Mouse (Mus musculus) thymus, postnatal 0 days (tissue): ENCODE results near the gene Gm20683. TPM values are rescaled to one million over a fixed set of nuclear protein-coding genes. Genes with fewer than 3 reads are reported as not detected.
"Not testable (repeated sequence)": the region's sequence is repeated elsewhere in the genome, so short reads cannot be mapped to it uniquely, and the experiment has no call there.

Source experiments
- DNase-seq: peaks from one replicate; pipeline ENCODE4 v3.0.0-alpha.2; 2015; ENCODE audit warnings: low spot score
- polyA plus RNA-seq: library from polyadenylated mRNA; unstranded; fragments of >200 nt; fragmentation: Nextera tagmentation; extraction: Ambion mirVana; gene quantifications from 2 replicates; pipeline ENCODE4 v1.2.1, GENCODE M21; 2015

Gene Gm20683
- polyA plus RNA-seq, 1 experiment from 2014 or later, result 1.5 TPM

DNA sequence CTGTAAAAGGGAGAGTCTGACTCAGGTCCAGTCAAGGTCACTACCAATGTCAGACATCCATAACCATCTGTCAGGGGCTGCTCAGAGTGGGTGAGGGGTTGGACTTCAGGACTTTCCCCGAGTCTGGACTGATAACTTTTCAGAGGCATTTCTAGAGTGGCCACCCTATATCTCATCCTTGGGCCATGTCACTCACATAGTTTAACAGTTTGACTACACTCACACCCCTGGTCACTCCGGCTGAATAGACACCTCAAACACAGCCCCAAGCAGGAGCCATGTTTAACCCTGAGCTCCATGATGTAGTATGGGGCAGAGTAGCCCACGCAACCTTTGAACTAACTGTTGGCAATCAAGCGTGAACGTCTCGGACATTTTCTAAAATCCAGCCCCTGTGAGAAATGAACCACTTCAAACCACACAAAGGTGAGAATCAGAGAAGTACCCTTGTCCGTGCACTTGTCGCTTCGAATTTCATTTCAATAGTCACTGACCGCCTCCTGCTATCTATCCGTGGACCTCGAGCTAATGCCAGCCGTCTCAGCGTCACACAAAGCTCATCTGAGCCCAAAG is 32.7 kb upstream of the Gm20683 start:
- no peak for DNase-seq

- no peak for DNase-seq
These were observed 32.0 kb upstream of the Gm20683 start for GRCm38 (mm10) chr17:25873405-25874147.

- DNase-seq, result no peak
These were observed 31.1 kb upstream of the Gm20683 start for GRCm38 (mm10) chr17:25872676-25873075.

- not testable (repeated sequence) for DNase-seq
These were observed 30.0 kb upstream of the Gm20683 start for GRCm38 (mm10) chr17:25871566-25871965.

- DNase-seq, result no peak
These were observed 28.4 kb upstream of the Gm20683 start for GRCm38 (mm10) chr17:25869954-25870353.

DNA sequence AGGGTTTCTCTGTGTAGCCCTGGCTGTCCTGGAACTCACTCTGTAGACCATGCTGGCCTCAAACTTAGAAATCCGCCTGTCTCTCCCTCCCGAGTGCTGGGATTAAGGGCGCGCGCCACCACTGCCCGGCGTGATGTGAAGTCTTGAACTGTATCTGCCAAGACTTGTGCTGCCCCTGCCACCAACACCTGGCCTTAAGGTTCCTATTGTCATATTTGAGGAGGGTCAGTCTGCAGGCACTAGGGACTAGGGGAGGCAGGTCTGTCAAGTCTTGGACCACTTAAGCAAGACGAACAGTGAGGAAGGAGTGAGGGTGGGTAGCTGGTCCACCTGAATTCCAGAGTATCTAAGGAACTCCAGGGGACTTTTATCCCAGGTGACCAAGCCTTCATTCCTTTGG is 27.9 kb upstream of the Gm20683 start:
- no peak for DNase-seq

DNA sequence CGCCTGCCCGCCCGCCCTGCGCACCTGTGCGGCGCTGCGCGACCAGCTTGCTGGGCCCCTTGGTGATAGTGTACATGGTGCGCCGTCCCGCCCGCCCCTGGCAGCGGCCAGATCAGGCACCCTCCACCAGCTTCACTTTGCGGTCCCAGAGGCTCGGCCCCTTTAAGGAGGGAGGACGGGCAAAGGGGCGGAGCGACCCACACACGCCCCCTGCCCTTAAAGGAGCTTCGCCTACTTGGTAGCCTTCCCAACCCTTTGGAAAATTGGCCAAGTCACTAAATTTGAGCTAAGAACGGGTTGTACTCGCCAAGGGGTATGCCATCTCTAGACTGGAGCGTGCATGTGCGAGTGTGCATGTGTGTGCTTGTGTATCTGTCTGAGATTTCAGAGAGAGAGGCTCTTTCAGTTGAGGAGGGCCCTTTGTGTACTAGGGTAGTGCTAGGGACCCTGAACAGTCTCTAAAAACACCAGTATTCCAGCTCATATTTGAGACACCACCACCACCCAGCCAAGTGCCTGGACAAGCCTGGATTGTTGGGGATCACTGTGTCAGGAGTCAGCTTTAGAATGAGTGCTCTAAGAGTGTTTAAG is 27.1 kb upstream of the Gm20683 start, which contains the start of gene Mcrip2:
Gene Mcrip2, minus strand, starts transcription at position 164 of the 591 bp plus-strand sequence.
- peak; percentile 69 for DNase-seq

DNA sequence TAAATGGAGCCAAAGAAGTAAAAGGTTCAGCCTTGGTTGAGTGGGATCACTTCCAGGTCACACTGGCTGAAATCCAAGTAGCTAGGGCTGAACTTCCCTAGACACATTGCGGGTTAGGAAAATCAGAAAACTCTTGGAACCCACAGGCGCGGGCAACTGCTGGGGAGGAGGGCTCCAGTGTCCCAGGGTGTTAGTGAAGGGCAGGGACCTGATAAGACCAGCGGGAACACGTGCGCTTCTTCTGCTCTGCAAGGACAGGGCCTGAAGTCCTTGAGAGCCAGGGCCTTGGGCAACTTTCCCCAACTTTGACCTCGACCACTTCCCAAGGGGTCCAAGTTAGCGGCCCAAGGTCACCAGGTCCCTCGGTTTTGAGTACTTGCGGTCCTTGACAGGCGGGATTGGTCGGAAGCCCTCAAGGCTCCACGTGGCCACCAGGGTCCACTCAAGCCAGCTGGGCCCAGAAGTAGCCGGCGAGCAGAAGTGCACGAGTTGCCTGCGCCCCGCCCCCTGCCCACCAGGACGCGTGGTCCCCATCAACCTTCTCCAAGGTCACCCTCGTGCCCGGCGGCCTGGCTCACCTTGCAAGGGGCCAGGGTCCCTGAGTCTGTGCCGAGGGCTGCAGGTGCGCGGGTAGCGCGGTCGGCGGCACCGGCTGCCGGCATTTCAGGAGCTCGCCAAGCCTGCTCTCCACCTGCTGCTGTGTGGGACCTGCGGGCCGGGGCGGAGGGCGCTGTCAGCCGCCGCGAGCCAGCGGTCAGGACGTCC is 26.5 kb upstream of the Gm20683 start:
- DNase-seq, result no peak

DNA sequence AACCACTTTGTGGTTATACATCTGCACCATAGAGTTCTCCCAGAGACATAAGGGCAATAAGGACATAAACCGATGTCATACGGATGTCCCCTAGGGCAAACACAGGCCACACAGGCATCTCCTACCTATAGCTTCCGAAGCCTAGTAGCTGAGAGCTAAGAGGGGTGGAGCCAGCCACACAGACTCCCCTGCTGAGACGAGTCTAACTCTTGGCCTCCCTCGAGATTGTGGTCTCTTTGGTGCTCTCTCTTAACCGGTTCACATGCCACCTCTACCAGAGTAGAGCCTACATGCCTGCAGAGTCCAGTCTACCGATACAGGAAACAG is 25.9 kb upstream of the Gm20683 start:
- DNase-seq, result peak; percentile 53

- DNase-seq, result no peak
These were observed 24.6 kb upstream of the Gm20683 start for GRCm38 (mm10) chr17:25866172-25866571.

GRCm38 (mm10) chr17:25865288-25865687 is 23.7 kb upstream of the Gm20683 start:
- DNase-seq, result no peak

- DNase-seq, result no peak
These were observed 22.7 kb upstream of the Gm20683 start for GRCm38 (mm10) chr17:25864311-25864710.

GRCm38 (mm10) chr17:25863681-25864080 is 22.1 kb upstream of the Gm20683 start:
- no peak for DNase-seq

DNA sequence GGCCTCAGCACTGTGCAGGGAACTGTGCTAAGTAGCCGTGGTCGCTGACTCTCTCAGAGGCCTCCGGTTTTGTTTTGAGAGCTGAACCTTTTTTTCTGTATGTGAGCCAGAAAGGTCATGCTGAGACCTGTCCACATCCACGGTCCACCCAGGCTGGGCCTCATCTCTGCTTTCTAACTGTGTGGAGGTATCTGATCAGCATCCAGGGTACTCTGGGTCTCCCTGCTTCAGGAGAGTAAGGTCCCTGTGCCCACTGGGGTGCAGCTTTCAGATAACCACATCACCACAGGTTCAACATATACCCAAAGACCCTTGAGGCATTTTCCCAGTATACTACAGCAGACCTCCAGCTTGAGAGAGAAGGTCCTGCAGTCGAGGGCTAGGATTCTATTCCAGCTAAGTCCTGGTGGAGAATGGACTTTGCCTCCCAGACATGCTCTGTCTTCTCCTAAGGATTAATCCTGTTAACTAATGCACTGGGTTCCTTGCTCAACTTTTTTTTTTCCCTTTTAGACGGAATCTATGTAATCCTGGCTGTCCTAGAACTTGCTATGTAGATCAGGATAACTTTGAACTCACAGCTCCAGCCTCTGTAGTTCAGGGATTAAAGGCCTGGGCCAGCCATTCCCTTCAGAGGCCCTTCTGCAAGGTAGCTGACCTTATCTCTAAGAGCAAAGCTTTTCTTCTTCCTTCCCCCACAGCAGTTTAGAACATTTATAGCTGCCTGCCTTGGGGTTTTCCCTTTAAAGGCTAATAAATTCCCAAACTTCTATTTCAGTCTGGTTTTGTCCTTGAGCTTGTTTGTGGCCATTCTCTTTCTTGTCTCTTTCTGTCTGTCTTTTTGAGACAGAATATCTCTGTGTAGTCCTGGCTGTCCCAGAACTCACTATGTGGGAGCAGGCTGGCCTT is 20.4 kb upstream of the Gm20683 start:
- no peak for DNase-seq

DNA sequence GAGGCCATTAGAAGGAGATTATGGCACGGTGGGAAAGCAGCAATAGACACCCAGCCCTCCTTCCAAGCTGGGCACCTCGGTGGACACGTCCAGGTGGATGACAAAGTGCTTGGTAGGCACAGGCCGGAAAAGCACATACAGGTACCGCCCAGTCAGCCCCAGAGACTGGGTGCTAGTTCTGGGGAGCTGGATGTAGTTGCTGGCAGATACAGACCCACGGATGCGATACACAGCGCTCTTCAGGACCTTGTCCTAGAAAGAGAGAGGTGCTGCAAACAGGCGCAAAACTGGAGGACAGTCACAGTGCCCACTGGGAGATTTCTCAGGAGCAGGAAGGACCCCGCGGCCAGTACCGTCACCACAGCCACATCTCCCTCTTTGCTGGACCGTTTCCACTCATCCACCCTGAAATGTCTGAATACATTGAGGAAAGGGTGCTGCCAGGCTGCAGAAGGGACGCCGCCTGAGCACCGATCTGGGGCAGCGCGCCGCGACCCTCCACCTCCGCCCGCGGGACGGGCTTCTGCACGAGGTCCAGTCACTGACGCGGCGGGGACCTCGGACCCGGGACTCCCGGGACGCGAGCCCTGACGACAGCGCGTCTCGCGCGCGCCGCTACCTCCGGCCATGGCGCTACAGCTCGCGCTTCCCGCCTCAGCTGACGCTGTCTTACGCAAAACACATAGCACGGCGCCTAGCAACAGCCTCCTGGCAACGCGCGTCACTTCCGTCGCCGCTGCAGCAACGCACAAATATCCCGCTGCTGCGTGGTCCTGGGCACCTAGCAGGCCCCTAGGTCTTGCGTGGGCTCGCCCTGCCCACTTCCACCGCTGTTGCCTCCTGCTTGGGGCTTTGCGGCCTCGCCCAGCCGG is 19.5 kb upstream of the Gm20683 start, which contains the start of gene Wdr90:
Gene Wdr90, minus strand, starts transcription at position 670 of the 872 bp plus-strand sequence.
- peak; percentile 95 for DNase-seq

DNA sequence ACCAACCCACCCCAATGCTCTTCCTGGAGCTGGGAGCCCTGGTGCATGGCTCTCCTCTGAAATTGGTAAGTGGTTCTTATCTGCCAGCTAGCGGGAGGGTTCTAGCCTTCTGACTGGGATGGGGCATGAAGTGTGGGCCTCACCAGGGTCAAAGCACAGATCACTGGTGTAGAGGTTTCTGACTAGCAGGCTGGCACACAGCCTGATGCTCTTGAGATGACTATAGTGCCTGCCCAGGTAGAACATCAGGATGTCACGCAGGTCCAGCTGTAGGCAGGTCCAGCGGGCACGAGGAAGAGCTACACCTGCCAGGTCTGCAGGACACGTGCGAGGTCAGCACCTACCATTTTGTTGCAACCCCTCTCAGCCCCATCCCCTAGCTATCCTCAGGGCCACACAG is 18.7 kb upstream of the Gm20683 start:
- no peak for DNase-seq

DNA sequence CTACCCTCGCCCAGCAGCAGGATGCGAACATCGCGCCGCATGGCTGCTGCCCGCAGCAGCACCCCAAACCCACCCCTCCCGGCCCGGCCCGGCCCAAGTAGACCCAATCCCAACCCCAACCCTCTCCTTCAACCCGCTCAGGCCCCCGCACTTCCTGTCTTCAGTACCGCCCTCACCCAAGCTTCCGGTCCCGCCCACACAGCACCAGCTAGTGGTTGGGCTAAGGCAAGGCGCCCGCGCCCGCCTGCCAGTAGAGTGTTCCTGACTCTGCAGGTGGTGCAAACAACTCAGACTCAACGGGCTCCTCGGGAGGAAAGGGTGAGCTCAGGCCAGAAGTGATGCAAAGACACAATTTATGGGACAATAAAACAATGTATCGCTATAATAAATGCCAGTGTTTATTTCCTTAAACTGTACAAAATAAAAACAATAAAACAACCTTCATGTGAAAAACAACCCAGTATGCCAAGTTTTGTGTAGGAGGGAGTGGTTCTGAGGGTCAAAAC is 2.9 kb upstream of the Gm20683 start, which contains the start of gene Rhot2:
Gene Rhot2, minus strand, starts transcription at position 456 of the 506 bp plus-strand sequence.
- DNase-seq, result peak; percentile 97

GRCm38 (mm10) chr17:25843636-25844395 is 2.3 kb upstream of the Gm20683 start:
- DNase-seq, result no peak

GRCm38 (mm10) chr17:25843122-25843521 is 1.6 kb upstream of the Gm20683 start:
- no peak for DNase-seq
